Mouse (Mus musculus) spleen, adult 18-20 months (tissue): ENCODE measurements around the gene Mrps6.

ENCODE experiments used
- DNase-seq, 2 experiments: peaks; one replicate each; pipeline ENCODE4 v3.0.0; 2022; ENCODE audit warnings: mixed read lengths in 2 of 2

Mrps6 gene

DNA sequence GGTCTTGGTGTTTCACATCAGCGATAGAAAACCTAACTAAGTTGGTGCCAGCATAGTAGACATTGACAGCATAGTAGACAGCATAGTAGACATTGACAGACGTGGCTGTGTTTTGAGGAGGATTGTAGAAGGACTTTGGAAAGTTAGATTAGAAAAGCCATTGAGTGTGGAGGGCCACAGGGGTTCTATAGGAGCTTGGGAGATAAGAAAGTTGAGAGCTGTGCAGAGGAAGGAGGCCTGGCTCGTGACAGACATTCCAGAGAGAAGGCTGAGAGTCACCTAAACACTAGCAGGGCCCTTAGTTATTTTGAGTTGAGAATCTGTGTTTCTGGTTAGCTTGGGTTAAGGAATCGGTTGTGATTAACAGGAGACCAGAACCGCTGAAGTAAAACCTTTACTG, 69.6 kb downstream of the Mrps6 start:
- no peak for DNase-seq

DNA sequence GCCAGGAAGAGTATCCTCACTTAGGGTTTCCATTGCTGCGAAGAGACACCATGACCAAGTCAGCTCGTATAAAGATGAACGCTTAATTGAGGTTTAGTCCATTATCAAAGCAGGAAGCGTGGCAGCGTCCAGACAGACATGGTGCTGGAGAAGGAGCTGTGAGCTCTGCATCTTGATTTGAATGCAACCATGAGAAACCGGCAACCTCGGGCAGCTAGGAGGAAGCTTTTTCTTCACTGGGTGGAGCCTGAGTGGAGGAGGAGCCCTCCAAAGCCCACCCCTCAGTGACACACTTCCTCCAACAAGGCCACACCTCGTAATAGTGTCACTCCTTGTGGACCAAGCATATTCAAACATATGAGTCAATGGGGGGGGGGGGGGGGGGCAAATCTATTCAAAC, 71.8 kb downstream of the Mrps6 start:
- no peak for DNase-seq

DNA sequence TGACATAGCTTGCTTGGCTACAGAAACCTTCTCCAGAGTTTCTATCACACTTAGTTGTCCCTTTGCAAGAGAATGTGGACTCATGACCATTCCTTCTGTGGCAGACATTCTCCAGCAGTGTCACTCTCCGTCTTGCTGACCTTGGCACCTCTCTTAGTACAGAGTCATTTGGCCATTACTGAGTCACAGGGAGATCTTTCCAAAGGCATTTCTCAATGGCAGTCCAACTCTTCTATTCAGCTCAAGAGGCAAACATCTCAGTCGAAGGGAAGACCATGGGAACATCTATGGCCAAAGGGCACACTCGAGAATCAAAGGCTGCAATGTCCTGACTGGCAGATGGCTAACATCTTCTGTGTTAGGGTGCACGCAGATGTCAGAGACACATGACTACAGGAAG, 74.4 kb downstream of the Mrps6 start:
- no peak for DNase-seq

DNA sequence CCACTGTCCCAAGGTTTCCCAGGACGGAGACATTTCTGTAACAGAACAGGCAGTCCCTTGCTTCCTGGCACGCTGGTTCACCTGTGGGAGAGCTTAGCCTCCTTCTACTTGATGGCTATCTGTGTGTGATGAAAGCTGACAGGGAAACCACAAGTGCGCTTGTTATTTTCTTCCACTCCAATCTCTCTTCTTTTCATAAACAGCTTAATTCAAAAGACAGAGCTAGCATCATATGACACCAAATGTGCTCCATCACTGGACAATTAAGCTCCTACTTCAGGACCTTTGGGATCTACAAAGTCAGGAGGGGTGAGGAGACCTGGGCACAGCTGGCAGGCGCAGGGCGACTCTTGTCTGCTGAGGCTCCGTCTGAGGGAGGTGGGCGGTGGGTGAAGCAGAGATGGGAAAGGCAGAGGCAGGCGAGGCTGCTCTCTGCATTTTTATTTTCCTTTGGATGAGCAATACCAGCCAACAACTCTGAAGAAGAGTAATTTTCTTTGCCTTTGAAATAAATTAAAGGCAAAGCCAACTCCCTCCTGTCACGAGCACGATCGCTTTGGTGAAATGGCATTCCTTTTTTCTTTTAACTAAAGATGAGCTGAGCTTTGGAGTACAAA, 76.2 kb downstream of the Mrps6 start:
- DNase-seq = no peak

DNA sequence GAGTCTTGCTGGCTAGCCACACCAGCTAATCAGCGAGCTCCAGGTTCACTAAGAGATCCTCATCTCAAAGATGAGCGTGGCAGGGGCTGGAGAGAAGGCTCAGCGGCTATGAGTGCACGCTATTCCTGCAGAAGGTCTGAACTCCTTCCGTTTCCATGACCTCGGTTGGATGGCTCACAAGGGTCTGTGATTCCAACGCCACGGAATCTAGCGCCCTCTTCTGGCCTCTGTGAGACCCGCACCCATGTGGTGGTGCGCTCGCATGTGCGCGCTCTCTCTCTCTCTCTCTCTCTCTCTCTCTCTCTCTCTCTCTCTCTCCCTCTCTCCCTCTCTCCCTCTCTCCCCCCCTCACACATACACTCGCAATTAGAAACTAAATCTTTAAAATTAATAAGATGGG, 78.2 kb downstream of the Mrps6 start:
- no peak for DNase-seq

DNA sequence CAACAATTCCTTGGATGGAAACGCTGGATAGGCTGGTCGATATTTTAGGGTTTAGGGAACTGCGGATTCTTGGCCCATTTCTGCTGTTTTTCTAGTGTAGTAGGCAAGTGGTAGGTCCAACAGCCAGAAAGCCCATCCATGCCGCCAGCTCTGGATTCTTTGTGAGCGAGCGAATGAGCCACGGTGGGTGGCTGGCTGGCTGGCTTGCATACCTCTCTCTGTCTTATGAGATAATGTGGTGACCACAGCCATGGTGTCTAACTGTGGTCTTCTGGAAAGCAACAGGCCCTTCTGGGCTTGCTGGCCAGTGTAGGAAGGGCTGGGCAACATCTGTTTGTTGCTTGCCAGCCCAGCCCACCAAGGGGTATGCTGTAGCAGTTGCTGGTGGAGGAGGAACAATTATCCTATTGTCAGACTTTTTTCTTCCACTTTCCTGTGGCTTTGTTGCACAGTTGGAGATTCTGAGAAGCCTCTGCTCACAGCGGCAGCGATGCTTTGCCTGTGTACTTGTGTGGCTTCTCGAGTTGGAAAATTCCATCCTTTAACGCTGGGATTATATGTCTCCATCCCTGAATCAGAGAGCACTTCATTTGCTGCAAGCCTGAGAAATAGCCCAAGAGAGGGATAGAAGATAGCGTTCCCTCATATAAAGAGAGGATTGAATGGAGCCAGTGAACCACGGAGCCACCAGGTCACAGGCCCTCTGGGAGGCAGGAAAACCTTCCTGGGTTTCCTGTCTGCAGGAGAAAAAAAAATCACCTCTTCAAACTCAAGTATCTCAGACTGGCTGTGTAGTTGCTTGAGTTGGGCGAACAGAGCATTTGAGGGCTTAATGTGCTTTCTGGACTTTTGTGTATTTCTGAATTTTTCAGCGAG, 81.6 kb downstream of the Mrps6 start:
- no peak for DNase-seq

DNA sequence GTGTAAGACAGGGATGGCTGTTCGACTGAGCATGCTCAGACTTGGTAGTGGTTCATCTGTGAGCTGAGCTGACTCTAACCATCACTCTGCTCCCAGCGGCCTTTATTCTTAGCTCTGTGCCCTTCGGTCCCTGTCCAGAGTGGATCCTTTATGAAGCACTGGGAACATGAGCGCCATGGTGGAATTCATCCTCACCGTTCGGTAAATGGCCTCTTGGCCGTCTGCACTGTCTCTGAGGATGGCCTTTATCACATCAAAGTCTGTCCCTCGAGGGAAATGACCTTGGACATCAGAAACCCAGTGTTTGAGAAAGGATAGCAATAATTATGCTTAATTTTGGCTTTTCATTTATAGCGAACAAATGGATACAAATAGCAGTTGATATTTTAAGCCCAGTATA, 82.3 kb downstream of the Mrps6 start:
- no peak for DNase-seq

DNA sequence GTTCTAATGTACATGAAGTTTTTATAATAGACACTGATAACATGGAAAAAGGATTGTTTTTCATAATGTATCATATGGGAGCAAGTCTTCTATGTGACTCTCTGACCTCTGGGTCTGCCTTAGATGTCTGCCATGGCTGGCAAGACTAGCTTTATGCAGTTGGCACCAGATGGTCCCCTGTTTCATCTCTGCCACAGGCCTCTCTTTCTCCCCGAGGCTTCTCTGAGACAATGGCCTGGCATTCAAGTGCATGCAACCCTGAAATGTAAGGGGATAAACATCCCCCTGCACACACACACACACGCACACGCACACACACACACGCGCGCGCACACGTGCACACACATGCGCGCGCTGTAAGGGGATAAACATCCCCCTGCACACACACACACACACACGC, 83.0 kb downstream of the Mrps6 start:
- no peak for DNase-seq

DNA sequence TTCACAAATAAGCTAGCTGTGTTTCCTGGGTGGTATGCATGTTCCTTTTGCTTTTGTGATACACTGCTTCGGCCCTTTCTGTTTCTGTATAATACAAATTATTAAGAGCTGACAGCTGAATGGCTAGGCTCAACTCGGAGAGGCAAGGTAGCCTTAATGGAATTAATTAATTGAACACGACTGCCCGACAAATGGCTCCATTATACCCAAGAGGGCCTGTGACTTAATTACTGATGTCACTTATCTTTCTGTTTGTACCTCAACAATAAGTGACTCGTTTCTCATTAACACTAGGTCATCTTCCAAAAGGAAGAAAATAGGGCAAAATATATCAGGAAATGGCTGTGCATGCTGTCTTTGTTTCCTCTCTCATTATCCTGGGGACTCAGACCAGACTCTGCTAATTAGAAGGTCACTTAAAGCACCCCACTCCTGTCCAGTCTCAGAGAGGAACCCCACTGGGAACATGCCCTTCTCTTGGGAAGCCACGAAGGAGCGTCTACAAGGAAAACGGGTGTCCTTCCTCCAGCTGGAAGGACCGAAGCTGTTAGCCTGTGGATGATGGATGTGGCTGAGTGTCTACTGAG, 84.4 kb downstream of the Mrps6 start:
- no peak for DNase-seq

DNA sequence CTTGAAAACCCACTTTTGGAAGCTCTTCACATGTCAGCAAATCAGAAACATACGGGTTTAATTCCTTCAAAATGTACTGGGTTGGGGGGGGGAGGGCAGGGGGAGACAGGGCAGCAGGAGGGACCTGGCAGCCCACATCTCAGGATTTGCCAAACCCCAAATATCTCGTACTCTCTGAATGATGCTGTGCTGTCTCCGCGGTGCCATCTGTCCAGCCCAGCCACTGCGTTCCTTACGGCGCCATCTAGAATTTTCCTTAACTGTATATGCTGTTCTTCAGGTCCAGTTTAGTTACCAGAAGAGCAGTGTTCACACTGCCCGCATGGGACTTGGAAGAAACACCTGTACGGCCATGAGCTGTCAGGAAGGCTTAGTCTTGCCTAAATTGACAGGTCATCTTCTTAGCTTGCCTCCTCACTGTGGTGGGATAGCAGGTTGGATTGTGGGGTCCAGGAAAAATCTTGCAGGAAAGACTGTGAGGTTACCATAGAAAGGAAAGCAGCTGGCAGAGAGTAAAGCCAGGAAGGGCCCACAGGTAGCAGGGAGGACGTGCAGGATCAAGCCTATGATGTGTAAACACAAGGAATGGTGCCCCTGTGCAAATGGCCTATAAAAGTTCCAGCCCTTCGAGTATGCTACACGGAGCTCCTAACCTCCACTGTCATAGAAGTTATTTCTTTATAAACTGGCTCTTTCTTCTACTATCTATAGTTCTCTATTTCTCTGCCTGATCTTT, 89.7 kb downstream of the Mrps6 start:
- DNase-seq = no peak

DNA sequence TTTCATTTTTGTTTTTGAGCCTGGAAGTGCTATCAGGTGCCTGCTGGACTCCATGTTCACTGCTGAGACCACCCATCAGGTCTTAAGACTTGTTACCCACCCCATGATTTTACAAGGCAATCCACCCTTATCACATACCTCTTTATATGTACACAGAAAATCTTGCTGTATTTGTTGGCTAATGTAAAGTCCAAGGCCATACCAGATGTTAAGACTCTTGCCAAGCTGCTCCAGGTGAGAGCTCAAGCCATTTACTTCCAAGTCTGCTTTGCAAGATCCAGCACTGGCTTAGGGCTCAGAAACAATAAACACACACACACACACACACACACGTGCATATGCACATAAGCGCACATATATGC, 90.3 kb downstream of the Mrps6 start:
- no peak for DNase-seq

DNA sequence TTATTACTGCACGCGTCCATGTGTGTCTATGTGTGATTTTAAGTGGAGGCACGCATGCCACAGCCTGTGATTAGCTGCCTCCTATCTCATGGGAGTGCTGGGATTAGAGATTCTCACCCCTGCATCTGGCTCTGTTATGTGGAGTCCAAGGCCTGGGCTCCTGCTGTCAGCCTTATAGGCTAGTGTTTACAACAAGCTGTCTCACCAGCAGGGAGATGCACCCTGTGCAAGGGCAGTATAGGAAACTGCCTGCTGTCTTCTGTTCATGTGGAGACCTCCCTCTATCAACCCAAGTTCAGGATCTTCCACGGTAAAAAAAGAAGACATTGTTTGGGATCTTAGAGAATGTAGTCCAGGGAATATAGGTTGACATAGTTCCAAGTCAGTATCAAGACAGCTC, 92.9 kb downstream of the Mrps6 start:
- no peak for DNase-seq

DNA sequence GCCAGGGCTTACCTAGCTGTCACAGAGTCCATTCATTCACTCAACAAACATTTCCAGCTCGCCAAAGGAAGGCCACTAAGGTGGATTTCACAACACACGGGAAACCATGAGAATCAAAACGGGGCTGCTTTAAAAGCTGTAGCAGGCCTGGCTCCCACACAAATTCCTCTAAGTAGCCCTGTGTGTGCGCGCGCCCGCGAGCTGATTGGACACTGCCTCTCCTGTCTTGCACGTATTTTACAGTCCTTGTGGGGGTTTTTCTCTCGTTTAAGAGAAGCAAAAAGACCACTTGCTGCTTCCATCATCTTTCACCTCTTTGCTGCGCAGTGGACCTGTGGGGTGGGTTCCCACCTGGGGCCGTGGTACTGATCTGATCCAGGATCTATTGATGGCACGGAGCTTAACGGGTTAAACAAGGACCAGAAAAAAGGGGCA, 100.0 kb downstream of the Mrps6 start:
- DNase-seq = no peak

DNA sequence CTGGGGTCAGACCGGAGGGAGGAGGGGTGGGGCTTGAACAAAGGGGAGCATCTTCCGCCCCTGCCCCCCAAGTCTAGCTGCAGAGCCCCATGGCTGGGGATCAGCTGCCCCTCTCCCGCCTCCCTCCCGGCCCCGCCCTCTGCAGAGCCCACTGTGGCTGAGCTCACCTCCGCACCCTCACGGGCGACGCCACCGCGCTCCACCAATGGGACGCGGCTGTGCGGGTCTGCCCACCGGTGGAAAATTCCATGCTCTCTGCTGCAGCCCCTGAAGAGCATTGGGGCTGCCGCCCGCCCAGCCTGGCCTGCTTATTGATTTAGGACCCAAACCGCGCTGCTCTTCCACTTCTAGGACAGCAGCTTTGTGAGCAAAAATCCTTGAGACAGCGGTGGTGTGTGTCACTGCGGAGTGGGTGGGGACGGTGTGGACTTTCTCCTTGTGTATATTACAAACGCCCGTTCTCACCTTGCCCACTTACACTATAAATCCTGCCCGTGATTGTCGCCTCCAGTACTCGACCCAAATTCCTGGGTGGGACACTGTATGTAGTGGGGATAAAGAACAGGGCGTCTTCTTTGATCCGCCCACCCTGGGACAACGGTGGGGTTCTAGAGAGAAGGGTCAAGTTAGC, 100.5 kb downstream of the Mrps6 start:
- DNase-seq = no peak

DNA sequence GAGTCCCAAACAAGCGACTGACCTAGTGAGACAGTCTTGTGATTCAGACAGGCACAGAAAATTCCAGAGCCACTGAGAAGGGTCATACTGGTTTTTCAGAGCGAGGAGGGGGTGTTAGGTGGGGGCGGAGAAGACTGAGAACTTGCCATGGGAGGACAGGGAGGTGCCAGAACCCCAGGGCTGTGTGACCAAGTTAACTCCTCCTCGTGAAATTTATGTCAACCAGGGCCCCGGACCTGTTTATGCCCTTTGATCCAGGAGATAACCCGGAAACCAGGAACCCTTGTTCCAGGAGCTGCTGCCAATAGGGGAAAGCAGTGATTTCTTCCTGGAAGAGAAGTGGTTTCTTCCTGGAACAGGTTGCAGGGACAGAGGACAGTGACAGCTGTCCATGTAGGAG, 101.0 kb downstream of the Mrps6 start:
- DNase-seq = no peak
